Mouse (Mus musculus): Measurements from ENCODE around the gene Riok1. TPM values are rescaled to one million over a fixed set of nuclear protein-coding genes. Genes with fewer than 3 reads are reported as not detected.
A peak's percentile ranks its signal among the peaks of the same experiment; 100 is the strongest.

Gene Riok1
- polyA plus RNA-seq, 1 experiment from 2014 or later: 19.0 TPM

DNA sequence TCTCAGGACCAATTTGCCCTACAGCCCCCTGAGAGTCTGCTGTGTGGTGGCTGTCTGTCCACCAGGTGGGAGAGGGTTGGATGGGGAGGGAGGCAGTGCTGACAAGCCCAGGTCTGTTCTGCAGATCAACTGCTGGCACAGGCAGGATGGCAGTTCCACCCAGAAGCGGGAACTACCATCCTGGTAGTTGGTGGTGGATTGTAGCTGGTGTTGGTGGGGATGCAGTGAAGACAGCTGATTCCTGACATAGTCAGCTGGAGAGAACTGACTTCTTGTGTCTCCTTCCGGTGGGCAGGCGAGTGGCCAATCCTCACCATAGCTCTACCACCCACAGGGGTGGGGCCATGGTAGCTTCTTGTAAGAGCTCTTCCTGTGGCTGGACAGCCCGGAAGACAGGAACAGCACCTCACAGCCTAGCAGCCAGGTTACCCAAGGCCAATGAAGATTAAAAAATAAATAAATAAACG lies 26.3 kb upstream of the Riok1 start:
- H3K27me3 ChIP-seq: no peaks in the 10 kb centered on the region
- ATAC-seq (ENCODE audit: insufficient read depth): peak; percentile 73
- peaks cover 16% of the 10 kb centered on the region for H3K4me1 ChIP-seq (replicated peaks)
- H3K36me3 ChIP-seq (replicated peaks): no peaks in the 10 kb centered on the region
- peak overlapping the region; percentile 51 for H3K4me2 ChIP-seq
- H3K27ac ChIP-seq (replicated peaks): peak overlapping the region; percentile 81
- 0 out of 2 replicates have a peak overlapping the region, but pooled peaks have one; percentile 4 for H3K4me3 ChIP-seq (replicated peaks)
- WGBS (ENCODE audit: insufficient replicate concordance): 18% methylated on average over 5 of the region's 5 CpGs
- H3K9me3 ChIP-seq (replicated peaks): no peaks in the 10 kb centered on the region
- 0 out of 2 replicates have a peak overlapping the region, but pooled peaks have one; percentile 15 for H3K9ac ChIP-seq

DNA sequence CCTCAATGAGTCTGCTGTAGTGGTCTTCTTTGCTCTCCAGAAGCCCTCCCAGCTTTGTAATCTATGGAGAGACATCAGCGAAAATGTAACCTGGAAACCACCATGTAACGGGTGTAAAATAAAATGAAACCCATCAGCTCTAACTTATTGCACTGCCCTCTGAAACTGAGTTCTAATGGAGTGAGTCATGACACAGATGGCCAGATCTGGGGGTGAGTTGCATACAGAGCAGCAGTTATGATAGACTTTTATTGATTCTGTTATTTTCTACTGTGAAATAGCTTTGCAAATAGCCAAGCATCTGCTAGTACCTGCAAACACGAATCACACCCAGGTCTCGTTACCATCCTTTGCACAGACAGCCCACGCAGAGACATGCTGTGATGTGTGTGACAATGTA lies 24.4 kb upstream of the Riok1 start:
- H3K27ac ChIP-seq (replicated peaks): no peak overlapping the region
- H3K4me2 ChIP-seq: no peak overlapping the region
- H3K36me3 ChIP-seq (replicated peaks): no peaks in the 10 kb centered on the region
- H3K27me3 ChIP-seq: no peaks in the 10 kb centered on the region
- H3K4me3 ChIP-seq (replicated peaks): no peak overlapping the region
- no peak overlapping the region for H3K9ac ChIP-seq
- WGBS (ENCODE audit: insufficient replicate concordance): 77% methylated on average over 5 of the region's 5 CpGs
- H3K4me1 ChIP-seq (replicated peaks): peaks cover 16% of the 10 kb centered on the region
- no peaks in the 10 kb centered on the region for H3K9me3 ChIP-seq (replicated peaks)
- no peak for ATAC-seq (ENCODE audit: insufficient read depth)

DNA sequence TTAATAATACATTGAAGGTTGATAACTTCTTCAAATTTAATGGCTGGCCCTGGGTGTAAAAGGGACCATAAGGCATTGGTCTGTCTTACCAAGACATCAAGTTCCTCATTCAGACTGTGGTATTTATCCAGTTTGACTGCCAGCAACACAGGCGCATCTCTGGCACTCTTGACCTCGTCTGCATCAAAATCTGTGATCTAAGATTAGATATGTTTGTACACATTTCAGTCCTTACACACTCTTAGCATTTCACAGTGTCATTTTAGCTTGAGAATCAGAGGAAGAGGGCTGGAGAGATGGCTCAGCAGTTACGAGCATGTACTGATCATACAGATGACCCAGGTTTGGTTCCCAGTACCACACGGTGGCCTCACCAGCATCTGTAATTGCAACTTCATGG lies 21.2 kb upstream of the Riok1 start:
- H3K9ac ChIP-seq: no peak overlapping the region
- 65% methylated on average over 4 of the region's 4 CpGs for WGBS (ENCODE audit: insufficient replicate concordance)
- no peak for ATAC-seq (ENCODE audit: insufficient read depth)

DNA sequence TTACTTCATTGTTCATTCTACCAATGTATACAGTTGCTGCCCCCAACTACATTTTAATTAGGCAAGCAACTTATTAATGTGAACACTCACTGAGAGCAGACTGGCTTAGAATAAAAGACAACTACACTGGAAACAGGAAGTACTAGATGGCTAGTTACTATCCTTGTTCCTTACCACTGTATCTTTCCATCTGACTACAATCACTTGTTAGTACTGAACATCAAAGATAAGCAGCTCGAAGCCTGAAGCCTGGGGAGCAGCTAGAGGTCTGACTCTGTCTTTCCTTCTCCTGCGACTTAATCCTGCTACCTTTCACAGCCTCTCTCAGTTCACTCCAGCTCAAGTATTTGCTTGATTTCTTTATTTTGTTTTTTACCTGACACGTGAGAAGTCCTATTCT lies 18.0 kb upstream of the Riok1 start:
- H3K9me3 ChIP-seq (replicated peaks): no peaks in the 10 kb centered on the region
- no peak overlapping the region for H3K9ac ChIP-seq
- H3K4me1 ChIP-seq (replicated peaks): no peaks in the 10 kb centered on the region
- H3K27me3 ChIP-seq: no peaks in the 10 kb centered on the region
- no peak for ATAC-seq (ENCODE audit: insufficient read depth)
- H3K36me3 ChIP-seq (replicated peaks): no peaks in the 10 kb centered on the region
- no peak overlapping the region for H3K4me3 ChIP-seq (replicated peaks)
- H3K4me2 ChIP-seq: no peak overlapping the region
- WGBS (ENCODE audit: insufficient replicate concordance): 38% methylated on average over 3 of the region's 3 CpGs
- no peak overlapping the region for H3K27ac ChIP-seq (replicated peaks)

More for the DNA sequence above, 21.2 kb upstream of the Riok1 start:
- Histone ChIP-seq H3K9me3 (replicated peaks) (no peaks in the 10 kb centered on the region), H3K4me1 (replicated peaks) (peaks cover 3% of the 10 kb centered on the region), H3K27ac (replicated peaks) (no peak overlapping the region), H3K4me2 (no peak overlapping the region), H3K4me3 (replicated peaks) (no peak overlapping the region), H3K36me3 (replicated peaks) (no peaks in the 10 kb centered on the region), H3K27me3 (no peaks in the 10 kb centered on the region)

DNA sequence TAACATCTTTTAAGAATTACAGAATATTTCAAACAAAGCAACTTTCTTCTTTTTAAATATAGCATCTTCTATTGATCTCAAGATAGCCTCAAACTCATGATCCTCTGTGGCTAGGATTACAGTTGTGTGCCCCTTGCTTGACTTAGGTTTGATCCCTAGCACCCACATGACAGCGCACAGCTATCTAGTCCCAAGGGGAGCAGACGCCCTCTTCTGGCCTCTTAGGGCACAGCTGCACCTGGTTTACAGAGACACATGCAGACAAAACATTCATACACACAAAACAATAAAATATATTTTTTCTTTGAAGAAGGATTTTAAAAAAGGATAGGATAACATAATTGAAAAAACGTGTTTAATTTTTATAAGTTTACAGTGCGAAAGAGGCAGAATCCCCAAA lies 10.9 kb upstream of the Riok1 start:
- H3K27me3 ChIP-seq: no peaks in the 10 kb centered on the region
- no peak overlapping the region for H3K27ac ChIP-seq (replicated peaks)
- no peak overlapping the region for H3K9ac ChIP-seq
- no peaks in the 10 kb centered on the region for H3K36me3 ChIP-seq (replicated peaks)
- H3K9me3 ChIP-seq (replicated peaks): no peaks in the 10 kb centered on the region
- ATAC-seq (ENCODE audit: insufficient read depth): no peak
- H3K4me3 ChIP-seq (replicated peaks): no peak overlapping the region
- no peaks in the 10 kb centered on the region for H3K4me1 ChIP-seq (replicated peaks)
- WGBS (ENCODE audit: insufficient replicate concordance): 58% methylated on average over 4 of the region's 4 CpGs
- no peak overlapping the region for H3K4me2 ChIP-seq

DNA sequence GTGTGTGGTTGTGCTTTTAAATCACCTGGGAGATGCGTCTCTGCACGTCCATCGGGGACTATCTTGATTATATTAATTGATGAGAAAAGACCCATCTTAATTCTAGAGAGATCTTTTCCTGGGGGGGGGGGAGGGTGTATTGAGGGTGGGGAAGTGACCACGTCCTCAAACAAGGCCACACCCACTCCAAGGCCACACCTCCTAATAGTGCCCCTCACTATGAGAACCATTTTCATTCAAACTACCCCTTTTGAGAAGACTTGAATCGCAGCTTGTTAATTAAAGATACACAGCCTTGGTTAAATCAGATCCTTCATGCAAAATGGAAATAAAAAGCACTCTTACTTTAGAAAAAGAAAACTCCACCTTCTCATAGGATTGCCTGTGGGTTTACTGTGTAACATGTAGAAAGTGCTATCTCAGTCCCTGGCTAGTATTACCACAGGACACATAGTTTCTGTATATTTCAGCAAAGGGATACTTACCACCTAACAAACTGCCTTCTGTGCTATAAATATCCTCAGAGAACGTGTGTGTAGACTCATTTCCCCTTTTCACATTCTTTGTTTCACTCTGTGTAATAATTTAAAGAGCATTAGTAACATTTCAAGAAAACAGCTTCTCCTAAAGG lies 9.1 kb upstream of the Riok1 start:
- H3K27me3 ChIP-seq: no peaks in the 10 kb centered on the region
- no peaks in the 10 kb centered on the region for H3K36me3 ChIP-seq (replicated peaks)
- H3K4me3 ChIP-seq (replicated peaks): no peak overlapping the region
- no peak for ATAC-seq (ENCODE audit: insufficient read depth)
- no peak overlapping the region for H3K9ac ChIP-seq
- no peaks in the 10 kb centered on the region for H3K4me1 ChIP-seq (replicated peaks)
- WGBS (ENCODE audit: insufficient replicate concordance): 50% methylated on average over 6 of the region's 6 CpGs
- no peak overlapping the region for H3K4me2 ChIP-seq
- H3K9me3 ChIP-seq (replicated peaks): no peaks in the 10 kb centered on the region
- no peak overlapping the region for H3K27ac ChIP-seq (replicated peaks)

DNA sequence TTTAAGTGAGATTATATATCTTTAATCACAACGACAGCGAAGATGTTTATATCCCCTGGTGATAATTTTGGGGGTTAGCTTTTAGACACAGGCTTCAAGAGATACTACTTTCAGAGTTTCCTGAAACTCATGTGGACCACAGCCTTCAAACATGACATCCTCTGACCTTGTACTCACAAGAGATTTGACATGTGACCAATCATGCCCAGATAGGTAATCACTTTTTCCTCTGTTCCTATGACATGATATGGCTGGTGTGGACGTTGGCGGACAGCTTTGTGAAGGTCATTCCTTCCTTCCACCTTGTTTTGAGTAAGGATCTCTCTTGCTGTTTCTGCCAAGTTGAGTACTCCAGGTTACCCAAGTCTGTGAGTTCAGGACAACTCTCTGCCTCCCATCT lies 8.4 kb upstream of the Riok1 start:
- 56% methylated on average over 4 of the region's 4 CpGs for WGBS (ENCODE audit: insufficient replicate concordance)
- no peaks in the 10 kb centered on the region for H3K4me1 ChIP-seq (replicated peaks)
- no peak overlapping the region for H3K4me3 ChIP-seq (replicated peaks)
- no peak overlapping the region for H3K27ac ChIP-seq (replicated peaks)
- H3K4me2 ChIP-seq: no peak overlapping the region
- H3K27me3 ChIP-seq: no peaks in the 10 kb centered on the region
- H3K9me3 ChIP-seq (replicated peaks): no peaks in the 10 kb centered on the region
- no peaks in the 10 kb centered on the region for H3K36me3 ChIP-seq (replicated peaks)
- H3K9ac ChIP-seq: no peak overlapping the region
- no peak for ATAC-seq (ENCODE audit: insufficient read depth)

DNA sequence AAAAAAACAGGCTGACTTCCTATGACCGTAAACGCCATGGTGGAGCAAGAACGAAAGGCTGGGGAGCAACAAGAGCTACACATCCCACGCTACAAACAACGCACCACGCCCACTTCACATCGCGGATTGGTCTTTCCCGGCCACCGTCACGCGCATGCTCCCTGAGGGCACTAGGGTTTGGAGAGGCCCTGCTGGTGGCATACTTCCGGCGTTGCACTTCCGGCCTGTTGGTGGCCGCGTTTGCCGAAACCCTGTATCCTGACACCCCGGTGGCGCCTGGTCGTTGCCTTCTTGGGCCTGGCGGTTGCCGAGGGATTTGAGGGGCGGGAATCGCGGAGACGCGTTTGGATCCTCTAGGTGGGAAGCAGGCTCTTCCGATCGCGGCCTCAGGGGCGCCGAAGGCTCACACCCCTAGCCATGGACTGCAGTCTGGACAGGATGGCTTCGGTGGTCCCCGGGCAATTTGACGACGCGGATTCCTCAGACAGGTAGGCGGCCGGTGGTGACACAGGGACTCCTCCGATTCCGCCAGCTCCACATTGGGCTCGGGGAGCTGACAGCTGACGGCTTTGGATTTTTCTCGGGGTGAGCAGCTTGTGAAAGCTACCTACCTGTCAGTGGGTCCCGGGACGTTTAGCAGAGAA lies 371 bp downstream of the Riok1 start, which contains the start of gene Cage1:
Gene Cage1, minus strand, starts transcription at position 26 of the 644 bp plus-strand sequence.
- no peaks in the 10 kb centered on the region for H3K9me3 ChIP-seq (replicated peaks)
- no peaks in the 10 kb centered on the region for H3K27me3 ChIP-seq
- under 1% methylated on average over 47 of the region's 47 CpGs for WGBS (ENCODE audit: insufficient replicate concordance)
- ATAC-seq (ENCODE audit: insufficient read depth): peak; percentile 95
- peak within 1 kb of the TSS; percentile 88 for H3K9ac ChIP-seq
- peak within 1 kb of the TSS; percentile 86 for H3K4me3 ChIP-seq (replicated peaks)
- peaks cover 28% of the 10 kb centered on the region for H3K4me1 ChIP-seq (replicated peaks)
- peak within 1 kb of the TSS; percentile 85 for H3K4me2 ChIP-seq
- peaks cover 26% of the 10 kb centered on the region for H3K36me3 ChIP-seq (replicated peaks)
- peak within 1 kb of the TSS; percentile 85 for H3K27ac ChIP-seq (replicated peaks)

DNA sequence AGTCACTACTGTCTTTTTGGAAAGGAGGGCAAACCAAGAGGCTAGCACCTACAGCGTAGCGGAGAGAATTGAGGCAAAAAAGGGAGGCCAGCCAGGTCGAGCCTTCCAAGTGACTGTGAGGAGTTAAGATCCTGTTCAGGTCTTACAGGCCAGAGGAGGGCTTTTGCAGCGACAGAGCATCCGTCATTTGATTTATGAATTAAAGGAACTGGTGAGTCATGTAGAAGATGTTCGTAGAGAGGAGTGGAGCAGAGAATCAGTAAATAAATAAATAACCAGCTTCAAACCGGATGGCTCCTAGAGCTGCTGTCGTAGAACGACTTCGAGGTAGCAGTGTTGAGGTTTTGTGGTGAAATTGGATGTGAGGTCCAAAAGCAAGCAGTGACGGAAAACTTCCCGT lies 1.0 kb downstream of the Riok1 start:
- H3K27me3 ChIP-seq: no peaks in the 10 kb centered on the region
- H3K9ac ChIP-seq: peak overlapping the region; percentile 88
- peak overlapping the region; percentile 86 for H3K4me3 ChIP-seq (replicated peaks)
- peaks cover 28% of the 10 kb centered on the region for H3K4me1 ChIP-seq (replicated peaks)
- H3K9me3 ChIP-seq (replicated peaks): no peaks in the 10 kb centered on the region
- no peak for ATAC-seq (ENCODE audit: insufficient read depth)
- peak overlapping the region; percentile 85 for H3K4me2 ChIP-seq
- H3K36me3 ChIP-seq (replicated peaks): peaks cover 31% of the 10 kb centered on the region
- H3K27ac ChIP-seq (replicated peaks): peak overlapping the region; percentile 85; the same call in 1 of the 2 replicates
- WGBS (ENCODE audit: insufficient replicate concordance): 11% methylated on average over 12 of the region's 12 CpGs

DNA sequence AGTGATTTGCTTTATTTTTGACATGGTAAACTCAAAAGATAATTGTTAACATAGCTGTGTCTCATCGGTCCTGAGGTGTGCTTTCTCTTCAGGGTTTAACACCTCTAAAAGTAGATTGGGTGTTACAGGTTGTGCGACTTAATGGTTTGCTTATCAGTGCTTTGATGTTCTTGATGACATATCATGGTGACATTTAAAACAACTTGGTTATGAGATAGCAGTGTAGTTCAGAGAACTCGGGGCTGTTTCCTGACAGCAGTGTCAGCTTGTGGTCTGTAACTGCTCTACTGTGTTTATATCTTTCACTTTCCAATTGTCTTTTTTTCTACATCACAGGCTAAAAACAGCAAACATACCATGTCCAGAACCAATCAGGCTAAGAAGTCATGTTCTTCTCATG lies 13.1 kb downstream of the Riok1 start:
- H3K36me3 ChIP-seq (replicated peaks): peaks cover 98% of the 10 kb centered on the region
- no peak overlapping the region for H3K4me2 ChIP-seq
- ATAC-seq (ENCODE audit: insufficient read depth): no peak
- WGBS (ENCODE audit: insufficient replicate concordance): 46% methylated on average over 3 of the region's 3 CpGs
- H3K4me1 ChIP-seq (replicated peaks): no peaks in the 10 kb centered on the region
- no peak overlapping the region for H3K4me3 ChIP-seq (replicated peaks)
- H3K27ac ChIP-seq (replicated peaks): no peak overlapping the region
- no peak overlapping the region for H3K9ac ChIP-seq
- no peaks in the 10 kb centered on the region for H3K27me3 ChIP-seq
- H3K9me3 ChIP-seq (replicated peaks): no peaks in the 10 kb centered on the region

DNA sequence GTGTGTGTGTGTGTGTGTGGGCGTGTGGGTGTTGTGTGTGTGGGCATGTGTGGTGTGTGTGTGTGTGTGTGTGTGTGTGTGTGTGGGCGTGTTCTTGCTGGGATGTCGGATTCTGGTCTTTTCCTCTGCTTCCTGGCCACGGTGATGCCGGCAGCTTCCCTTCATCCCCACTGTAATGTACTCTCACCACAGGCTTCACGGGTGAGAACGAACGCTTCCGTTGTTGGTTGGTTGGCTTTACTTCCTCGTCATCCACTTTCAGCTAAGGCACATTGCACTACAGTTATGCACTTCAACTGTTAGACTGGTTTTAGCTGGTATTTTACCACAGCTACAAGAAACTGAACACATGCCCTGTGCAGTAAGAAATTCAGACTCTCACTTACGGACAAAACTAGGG lies 25.9 kb downstream of the Riok1 start:
- Histone ChIP-seq H3K4me3 (replicated peaks) (no peak overlapping the region), H3K9ac (no peak overlapping the region), H3K4me1 (replicated peaks) (no peaks in the 10 kb centered on the region), H3K27me3 (no peaks in the 10 kb centered on the region), H3K36me3 (replicated peaks) (peaks cover 52% of the 10 kb centered on the region), H3K9me3 (replicated peaks) (no peaks in the 10 kb centered on the region), H3K27ac (replicated peaks) (no peak overlapping the region), H3K4me2 (no peak overlapping the region)
- no peak for ATAC-seq (ENCODE audit: insufficient read depth)
- 67% methylated on average over 11 of the region's 11 CpGs for WGBS (ENCODE audit: insufficient replicate concordance)
